Mouse (Mus musculus) hindlimb bud, embryonic 11.5 days (tissue): ENCODE measurements around the gene Rab34.
"Not testable (repeated sequence)": the region's sequence is repeated elsewhere in the genome, so short reads cannot be mapped to it uniquely, and the experiment has no call there.

Experiments
- DNase-seq: peaks from one replicate; pipeline ENCODE4 v3.0.0-alpha.2; 2012; ENCODE audit warnings: low read depth, low spot score; ENCODE audit errors: extremely low spot score

Rab34 gene

GRCm38 (mm10) chr11:78179438-78179999, 8.7 kb upstream of the Rab34 start:
- no peak for DNase-seq

- DNase-seq, result no peak
Measured at GRCm38 (mm10) chr11:78180081-78180761, 8.0 kb upstream of the Rab34 start.

GRCm38 (mm10) chr11:78181830-78182357, 6.3 kb upstream of the Rab34 start:
- no peak for DNase-seq

GRCm38 (mm10) chr11:78182450-78182849, 5.8 kb upstream of the Rab34 start:
- no peak for DNase-seq

GRCm38 (mm10) chr11:78182961-78183844, 5.0 kb upstream of the Rab34 start, which contains the start of gene Rpl23a:
Rpl23a (minus strand) TSS chr11:78183584.
- DNase-seq, result peak; percentile 93

GRCm38 (mm10) chr11:78183884-78184514, 4.2 kb upstream of the Rab34 start:
- DNase-seq, result no peak

- DNase-seq, result not testable (repeated sequence)
Measured at GRCm38 (mm10) chr11:78184702-78185101, 3.5 kb upstream of the Rab34 start.

GRCm38 (mm10) chr11:78189234-78190040, 1.2 kb downstream of the Rab34 start:
- DNase-seq, result no peak

GRCm38 (mm10) chr11:78190041-78190440, 1.8 kb downstream of the Rab34 start:
- DNase-seq, result no peak

- DNase-seq, result no peak
Measured at GRCm38 (mm10) chr11:78193113-78193512, 4.9 kb downstream of the Rab34 start, which contains the start of gene Proca1. Proca1 (plus strand) TSS chr11:78193392.

- no peak for DNase-seq
Measured at GRCm38 (mm10) chr11:78194411-78195100, 6.3 kb downstream of the Rab34 start.

- no peak for DNase-seq
Measured at GRCm38 (mm10) chr11:78195101-78195863, 7.1 kb downstream of the Rab34 start.

- DNase-seq, result no peak
Measured at GRCm38 (mm10) chr11:78202372-78202771, 14.1 kb downstream of the Rab34 start.

GRCm38 (mm10) chr11:78204287-78204686, 16.1 kb downstream of the Rab34 start:
- no peak for DNase-seq

- DNase-seq, result no peak
Measured at GRCm38 (mm10) chr11:78205361-78206206, 17.4 kb downstream of the Rab34 start.

GRCm38 (mm10) chr11:78207190-78207589, 19.0 kb downstream of the Rab34 start:
- DNase-seq, result no peak

GRCm38 (mm10) chr11:78209886-78210285, 21.7 kb downstream of the Rab34 start:
- DNase-seq, result no peak

GRCm38 (mm10) chr11:78210615-78211014, 22.4 kb downstream of the Rab34 start:
- no peak for DNase-seq
